Mouse (Mus musculus) neural tube, embryonic 11.5 days (tissue): Measurements from ENCODE around the gene Brd3os. TPM values are rescaled to one million over a fixed set of nuclear protein-coding genes. Genes with fewer than 3 reads are reported as not detected.

Source experiments
- ATAC-seq: fragments of 200-750 bp; cut with Nextera tagmentation; 2 replicates; pipeline ENCODE4 v1.8.0; 2017; ENCODE audit warnings: moderate number of reproducible peaks, mild to moderate bottlenecking, moderate TSS enrichment, moderate library complexity; ENCODE audit not compliant: insufficient read depth, low FRiP score, low TSS enrichment
- DNase-seq: peaks from one replicate; pipeline ENCODE4 v3.0.0-alpha.2; 2015; ENCODE audit warnings: low spot score
- H3K27ac ChIP-seq: fragments of 300-500 bp; sonication (generic); 2 replicates; pipeline ENCODE4 v1.5.1; 2014; ENCODE audit warnings: low read depth, mild to moderate bottlenecking, low read length
- H3K27me3 ChIP-seq: fragments of 300-500 bp; sonication (generic); 2 replicates; pipeline ENCODE4 v1.6.1; 2014; ENCODE audit warnings: mild to moderate bottlenecking, low read length, mixed read lengths; ENCODE audit not compliant: control insufficient read depth, insufficient read depth
- H3K36me3 ChIP-seq: fragments of 300-500 bp; sonication (generic); 2 replicates; pipeline ENCODE4 v1.6.1; 2014; ENCODE audit warnings: mild to moderate bottlenecking, low read length, moderate library complexity, mixed read lengths; ENCODE audit not compliant: control insufficient read depth, insufficient read depth
- H3K4me1 ChIP-seq: fragments of 300-500 bp; sonication (generic); 2 replicates; pipeline ENCODE4 v1.6.1; 2014; ENCODE audit warnings: low read length, mixed read lengths; ENCODE audit not compliant: control insufficient read depth, insufficient read depth
- H3K4me2 ChIP-seq: fragments of 300-500 bp; sonication (generic); 2 replicates; pipeline ENCODE4 v1.6.1; 2014; ENCODE audit warnings: low read depth, mild to moderate bottlenecking, moderate library complexity
- H3K4me3 ChIP-seq: fragments of 300-500 bp; sonication (generic); 2 replicates; pipeline ENCODE4 v1.5.1; 2014; ENCODE audit warnings: low read depth, low read length
- H3K9ac ChIP-seq: fragments of 300-500 bp; sonication (generic); 2 replicates; pipeline ENCODE4 v1.6.1; 2014; ENCODE audit warnings: mild to moderate bottlenecking, low read length
- H3K9me3 ChIP-seq: fragments of 300-500 bp; sonication (generic); 2 replicates; pipeline ENCODE4 v1.6.1; 2016; ENCODE audit warnings: low read length; ENCODE audit not compliant: control insufficient read depth
- WGBS: fragments of 180-500 bp; shearing (Covaris S2); extraction: QIAGEN DNeasy Blood & Tissue Kit; methylation state at CpG from one replicate; pipeline ENCODE4 v1.1.7; 2014; 5-methylcytosine and 5-hydroxymethylcytosine counted together
- polyA plus RNA-seq: library from polyadenylated mRNA; unstranded; fragments of >200 nt; fragmentation: Nextera tagmentation; extraction: Ambion mirVana; gene quantifications from 2 replicates; pipeline ENCODE4 v1.2.1, GENCODE M21; 2014

Brd3os gene
- polyA plus RNA-seq, 1 experiment from 2014 or later = 15.8 TPM

DNA sequence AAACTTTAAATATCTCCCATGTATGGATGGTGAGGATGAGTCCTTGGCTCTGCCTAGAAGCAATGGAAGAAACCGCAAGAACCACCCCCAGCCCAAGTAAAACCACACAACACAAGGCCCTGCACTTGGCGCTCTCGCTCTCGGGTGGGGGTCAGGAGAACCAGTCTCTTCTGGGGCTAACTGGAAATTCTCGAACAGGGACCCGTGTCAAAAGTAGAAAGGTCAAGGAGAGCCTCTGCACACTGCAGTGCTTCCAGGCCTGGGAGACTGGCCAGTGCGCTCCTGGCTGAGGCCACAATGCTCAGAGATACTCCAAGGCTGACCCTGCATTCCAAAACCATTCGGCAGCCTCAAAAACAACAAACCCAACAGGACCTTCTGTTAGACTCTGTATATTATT is 4.7 kb downstream of the Brd3os start:
- DNase-seq (no peak), ATAC-seq (no peak)
- H3K4me2 ChIP-seq = no peak overlapping the region
- WGBS = 96% methylated on average over 8 of the region's 8 CpGs
- H3K27me3 ChIP-seq = no peaks in the 10 kb centered on the region
- H3K36me3 ChIP-seq = peaks cover 26% of the 10 kb centered on the region
- peaks cover 6% of the 10 kb centered on the region for H3K4me1 ChIP-seq
- no peaks in the 10 kb centered on the region for H3K9me3 ChIP-seq
- H3K27ac ChIP-seq = no peak overlapping the region
- H3K4me3 ChIP-seq = no peak overlapping the region
- no peak overlapping the region for H3K9ac ChIP-seq

GRCm38 (mm10) chr2:27447782-27448181 is 5.7 kb downstream of the Brd3os start:
- 93% methylated on average over 5 of the region's 5 CpGs for WGBS
- ATAC-seq (no peak), DNase-seq (no peak)
- no peak overlapping the region for H3K4me2 ChIP-seq
- H3K27ac ChIP-seq = no peak overlapping the region
- H3K4me1 ChIP-seq = peaks cover 5% of the 10 kb centered on the region
- peaks cover 33% of the 10 kb centered on the region for H3K36me3 ChIP-seq
- no peak overlapping the region for H3K9ac ChIP-seq
- H3K9me3 ChIP-seq = no peaks in the 10 kb centered on the region
- H3K4me3 ChIP-seq = no peak overlapping the region
- H3K27me3 ChIP-seq = no peaks in the 10 kb centered on the region

DNA sequence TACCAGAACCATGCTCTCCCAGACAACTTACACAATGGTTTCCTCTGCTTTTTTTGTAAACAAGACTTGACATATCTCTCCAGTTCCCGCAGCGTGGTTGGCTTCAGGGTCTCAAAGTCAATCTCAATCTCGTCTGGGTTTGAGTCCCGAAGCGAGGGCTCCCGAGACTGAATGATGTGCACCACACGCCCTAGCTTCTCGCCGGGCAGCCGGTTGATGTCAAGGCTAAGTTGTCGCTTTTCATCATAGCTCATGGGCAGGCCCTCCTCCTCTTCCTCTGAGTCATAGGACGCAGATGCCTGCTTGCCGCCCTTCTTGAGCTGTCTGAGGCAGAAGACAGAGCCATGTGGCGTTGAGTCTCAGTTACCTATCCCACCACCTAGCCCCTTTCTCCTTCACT is 8.1 kb downstream of the Brd3os start:
- no peak overlapping the region for H3K9ac ChIP-seq
- H3K4me3 ChIP-seq = no peak overlapping the region
- H3K4me1 ChIP-seq = no peaks in the 10 kb centered on the region
- ATAC-seq = no peak
- H3K36me3 ChIP-seq = peaks cover 49% of the 10 kb centered on the region
- no peak overlapping the region for H3K27ac ChIP-seq
- no peak for DNase-seq
- H3K9me3 ChIP-seq = no peaks in the 10 kb centered on the region
- no peak overlapping the region for H3K4me2 ChIP-seq
- 90% methylated on average over 14 of the region's 14 CpGs for WGBS
- no peaks in the 10 kb centered on the region for H3K27me3 ChIP-seq

DNA sequence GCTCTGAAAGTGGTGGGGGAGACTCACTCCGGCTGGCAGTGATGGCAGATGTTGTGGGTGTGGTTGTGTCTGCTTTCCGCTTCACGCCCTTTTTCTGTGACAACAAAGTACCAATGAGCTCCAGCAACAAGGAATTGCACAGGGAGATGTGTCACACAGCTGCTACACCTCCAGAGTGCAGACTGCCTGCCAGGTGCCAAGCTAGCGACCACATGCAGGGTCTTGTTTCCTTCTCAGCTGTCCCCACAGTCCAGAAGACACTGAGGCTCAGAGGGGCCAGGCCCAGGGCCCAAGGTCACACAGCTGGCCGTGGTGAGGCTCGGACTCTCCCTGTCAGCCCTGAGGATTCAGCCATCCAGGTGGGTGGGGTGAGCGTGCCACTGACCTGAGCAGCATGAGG is 17.6 kb downstream of the Brd3os start:
- H3K27ac ChIP-seq = no peak overlapping the region
- H3K9me3 ChIP-seq = no peaks in the 10 kb centered on the region
- no peak overlapping the region for H3K9ac ChIP-seq
- no peaks in the 10 kb centered on the region for H3K27me3 ChIP-seq
- no peak for ATAC-seq
- H3K4me2 ChIP-seq = no peak overlapping the region
- WGBS = 82% methylated on average over 7 of the region's 7 CpGs
- no peak for DNase-seq
- H3K4me3 ChIP-seq = no peak overlapping the region
- peaks cover 65% of the 10 kb centered on the region for H3K36me3 ChIP-seq
- H3K4me1 ChIP-seq = no peaks in the 10 kb centered on the region

- no peak overlapping the region for H3K4me3 ChIP-seq
- H3K4me2 ChIP-seq = no peak overlapping the region
- H3K9me3 ChIP-seq = no peaks in the 10 kb centered on the region
- ATAC-seq (no peak), DNase-seq (no peak)
- 88% methylated on average over 5 of the region's 5 CpGs for WGBS
- no peaks in the 10 kb centered on the region for H3K27me3 ChIP-seq
- H3K27ac ChIP-seq = no peak overlapping the region
- H3K36me3 ChIP-seq = peaks cover 62% of the 10 kb centered on the region
- H3K9ac ChIP-seq = no peak overlapping the region
- no peaks in the 10 kb centered on the region for H3K4me1 ChIP-seq
Observed at GRCm38 (mm10) chr2:27460163-27460562, 18.0 kb downstream of the Brd3os start.

DNA sequence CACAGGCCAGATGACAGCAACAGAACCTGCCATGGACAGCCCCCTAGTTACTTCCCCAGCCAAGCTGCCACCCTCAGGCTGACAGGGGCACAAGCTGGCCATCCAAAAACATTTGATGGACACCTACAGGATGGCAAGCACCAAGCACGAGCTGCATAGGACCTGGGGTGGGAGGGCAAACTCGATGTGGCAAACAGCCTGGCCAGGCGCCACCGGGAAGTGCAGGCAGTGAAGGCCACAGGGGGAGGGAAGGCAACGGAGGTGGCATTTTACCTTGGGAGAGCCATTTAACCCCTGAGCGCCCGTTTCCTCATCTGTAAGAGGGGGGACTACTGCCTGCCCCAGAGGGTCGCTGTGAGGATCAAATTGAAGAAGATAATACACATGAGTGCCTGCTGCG is 18.5 kb downstream of the Brd3os start:
- Histone ChIP-seq H3K9ac (no peak overlapping the region), H3K4me2 (no peak overlapping the region), H3K27ac (no peak overlapping the region), H3K36me3 (peaks cover 62% of the 10 kb centered on the region), H3K4me3 (no peak overlapping the region), H3K9me3 (no peaks in the 10 kb centered on the region), H3K27me3 (no peaks in the 10 kb centered on the region), H3K4me1 (no peaks in the 10 kb centered on the region)
- ATAC-seq = no peak
- 74% methylated on average over 9 of the region's 9 CpGs for whole genome bisulfite sequencing
- no peak for DNase-seq

GRCm38 (mm10) chr2:27461881-27462660 is 19.9 kb downstream of the Brd3os start:
- DNase-seq = no peak
- H3K4me2 ChIP-seq = no peak overlapping the region
- ATAC-seq = no peak
- H3K27ac ChIP-seq = no peak overlapping the region
- no peaks in the 10 kb centered on the region for H3K9me3 ChIP-seq
- H3K4me3 ChIP-seq = no peak overlapping the region
- no peaks in the 10 kb centered on the region for H3K27me3 ChIP-seq
- 90% methylated on average over 4 of the region's 4 CpGs for WGBS
- H3K4me1 ChIP-seq = no peaks in the 10 kb centered on the region
- no peak overlapping the region for H3K9ac ChIP-seq
- H3K36me3 ChIP-seq = peaks cover 58% of the 10 kb centered on the region

DNA sequence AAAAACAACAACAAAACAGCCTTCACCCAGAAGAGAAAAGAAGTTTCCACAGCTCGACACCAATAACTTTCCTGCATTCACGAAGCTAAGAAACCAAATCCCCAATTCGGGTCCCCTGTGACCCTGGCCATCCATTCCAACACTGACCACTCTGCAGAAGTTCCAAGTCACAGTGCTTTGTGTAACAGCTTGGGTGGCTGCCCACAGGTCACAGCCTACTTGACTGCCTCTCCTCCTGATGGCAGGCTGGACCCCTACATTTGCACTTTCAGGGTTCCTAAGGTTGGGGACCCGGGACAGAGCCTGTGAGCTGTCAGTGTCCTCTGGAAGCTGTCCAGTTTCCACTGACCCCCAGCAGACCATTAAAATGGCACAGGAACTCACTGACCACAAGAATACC is 20.8 kb downstream of the Brd3os start:
- 95% methylated on average over 4 of the region's 4 CpGs for WGBS
- Histone ChIP-seq H3K9me3 (no peaks in the 10 kb centered on the region), H3K36me3 (peaks cover 50% of the 10 kb centered on the region), H3K9ac (no peak overlapping the region), H3K4me1 (no peaks in the 10 kb centered on the region), H3K27me3 (no peaks in the 10 kb centered on the region), H3K4me3 (no peak overlapping the region), H3K27ac (no peak overlapping the region), H3K4me2 (no peak overlapping the region)
- DNase-seq = no peak
- ATAC-seq = no peak

DNA sequence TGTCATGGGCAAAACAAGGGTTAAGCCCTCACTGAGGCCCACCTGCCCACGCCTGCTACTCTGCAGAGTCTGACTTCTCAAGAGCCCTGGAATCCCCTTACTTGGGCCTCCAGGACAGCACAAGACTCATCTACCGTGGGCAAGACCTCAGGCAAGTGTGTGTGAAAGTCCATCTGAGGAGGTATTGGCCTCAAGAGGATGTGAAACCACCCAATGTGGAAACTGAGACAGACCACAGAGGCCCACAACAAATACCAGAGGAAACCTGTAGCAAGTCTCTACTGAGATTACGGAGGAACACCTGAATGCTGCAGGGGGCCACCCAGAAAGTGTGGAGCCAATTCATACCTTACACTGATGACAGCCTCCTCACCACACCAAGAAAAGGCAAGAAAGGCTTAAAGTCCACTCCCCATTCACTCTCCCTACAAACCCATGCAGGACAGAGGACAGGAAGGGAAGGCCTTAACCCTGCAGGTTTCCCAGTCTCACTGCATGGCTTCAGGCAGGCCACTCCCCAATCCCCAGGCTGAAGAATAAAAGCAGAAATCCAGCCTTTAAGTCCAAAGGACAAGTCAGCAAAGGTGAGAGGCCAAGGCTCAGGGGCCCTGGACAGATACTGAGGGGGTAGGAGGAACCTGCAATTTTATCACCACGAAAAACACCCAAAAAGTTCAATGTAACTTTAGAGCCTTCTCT is 27.3 kb downstream of the Brd3os start:
- Histone ChIP-seq H3K4me1 (peaks cover 26% of the 10 kb centered on the region), H3K4me2 (no peak overlapping the region), H3K27ac (no peak overlapping the region), H3K4me3 (no peak overlapping the region), H3K9ac (no peak overlapping the region), H3K27me3 (no peaks in the 10 kb centered on the region), H3K36me3 (peaks cover 7% of the 10 kb centered on the region), H3K9me3 (no peaks in the 10 kb centered on the region)
- DNase-seq = no peak
- WGBS = 84% methylated on average over 4 of the region's 4 CpGs
- ATAC-seq = no peak
